Mouse (Mus musculus) cortical plate, adult 2 months (tissue): ENCODE measurements around the gene Rnf208.

Experiments used
- CTCF ChIP-seq: fragments of 200-500 bp; IDR thresholded peaks from 2 replicates; pipeline ENCODE4 v1.5.1; 2011; ENCODE audit warnings: mild to moderate bottlenecking, control low read depth, low read length; ENCODE audit not compliant: insufficient read depth; ENCODE audit errors: extremely low read depth
- POLR2A ChIP-seq: fragments of 200-500 bp; IDR thresholded peaks from 2 replicates; pipeline ENCODE4 v1.6.1; 2011; ENCODE audit warnings: mild to moderate bottlenecking, low read length, control low read depth; ENCODE audit not compliant: insufficient read depth; ENCODE audit errors: extremely low read depth

- TF ChIP-seq POLR2A (no peak), CTCF (no peak)
These were observed 23.6 kb upstream of the Rnf208 start, which contains the start of gene Fam166a for GRCm38 (mm10) chr2:25218445-25218844.
